Mouse (Mus musculus) kidney, embryonic 15.5 days (tissue): ENCODE results near the gene Rnf187. TPM values are rescaled to one million over a fixed set of nuclear protein-coding genes. Genes with fewer than 3 reads are reported as not detected.

ENCODE experiments used
- ATAC-seq: fragments of 200-750 bp; cut with Nextera tagmentation; replicated peaks from 2 replicates; pipeline ENCODE4 v1.8.0; 2017; ENCODE audit warnings: moderate TSS enrichment; ENCODE audit not compliant: low FRiP score
- H3K27ac ChIP-seq: fragments of 300-500 bp; sonication (generic); 2 replicates; pipeline ENCODE4 v1.5.1; 2015; ENCODE audit warnings: mild to moderate bottlenecking, inconsistent platforms
- H3K27me3 ChIP-seq: fragments of 300-500 bp; sonication (generic); 2 replicates; pipeline ENCODE4 v1.6.1; 2015; ENCODE audit warnings: inconsistent platforms
- H3K36me3 ChIP-seq: fragments of 300-500 bp; sonication (generic); 2 replicates; pipeline ENCODE4 v1.6.1; 2015; ENCODE audit warnings: inconsistent platforms
- H3K4me1 ChIP-seq: fragments of 300-500 bp; sonication (generic); 2 replicates; pipeline ENCODE4 v1.6.1; 2015; ENCODE audit warnings: inconsistent platforms
- H3K4me2 ChIP-seq: fragments of 300-500 bp; sonication (generic); 2 replicates; pipeline ENCODE4 v1.6.1; 2015; ENCODE audit warnings: moderate library complexity, mild to moderate bottlenecking, inconsistent platforms
- H3K4me3 ChIP-seq: fragments of 300-500 bp; sonication (generic); replicated peaks from 2 replicates; pipeline ENCODE4 v1.5.1; 2015; ENCODE audit warnings: mild to moderate bottlenecking, inconsistent platforms
- H3K9ac ChIP-seq: fragments of 300-500 bp; sonication (generic); 2 replicates; pipeline ENCODE4 v1.6.1; 2015; ENCODE audit warnings: mild to moderate bottlenecking, inconsistent platforms
- H3K9me3 ChIP-seq: fragments of 300-500 bp; sonication (generic); replicated peaks from 2 replicates; pipeline ENCODE4 v1.6.1; 2016; ENCODE audit warnings: inconsistent platforms
- WGBS: fragments of 180-500 bp; shearing (Covaris S2); methylation state at CpG from one replicate; pipeline ENCODE4 v1.1.7; 2015; ENCODE audit warnings: mixed read lengths; 5-methylcytosine and 5-hydroxymethylcytosine counted together
- polyA plus RNA-seq: library from polyadenylated mRNA; unstranded; fragments of >200 nt; fragmentation: Nextera tagmentation; extraction: Ambion mirVana; gene quantifications from 2 replicates; pipeline ENCODE4 v1.2.1, GENCODE M21; 2015

Gene Rnf187
- polyA plus RNA-seq, 1 experiment from 2014 or later: 247 TPM

DNA sequence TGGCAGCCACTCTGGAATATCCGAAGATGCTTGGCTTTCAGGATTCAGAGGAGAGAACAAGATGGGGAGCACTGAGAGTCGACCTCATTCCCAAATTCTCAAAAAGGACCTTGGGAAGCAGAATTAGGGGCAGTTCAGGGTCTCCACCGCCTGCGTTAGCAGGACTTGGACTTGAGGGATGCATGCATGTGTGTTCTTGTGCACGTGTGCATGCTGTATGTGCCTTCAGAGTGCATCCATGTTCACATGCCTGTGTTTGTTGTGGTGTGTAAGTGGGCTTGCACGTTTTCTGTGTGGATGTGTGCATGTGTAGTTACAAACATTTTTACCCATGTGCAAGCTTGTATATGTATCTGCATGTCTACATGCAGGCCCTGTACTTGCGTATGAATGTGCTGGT lies 25.5 kb upstream of the Rnf187 start:
- no peak overlapping the region for H3K27ac ChIP-seq
- no peak overlapping the region for H3K4me3 ChIP-seq
- H3K4me1 ChIP-seq: peaks cover 46% of the 10 kb centered on the region
- peaks cover 26% of the 10 kb centered on the region; the same call in 1 of the 2 replicates for H3K27me3 ChIP-seq
- no peak for ATAC-seq
- peaks cover 4% of the 10 kb centered on the region; the same call in 1 of the 2 replicates for H3K9me3 ChIP-seq
- WGBS: 91% methylated on average over 7 of the region's 7 CpGs
- H3K36me3 ChIP-seq: peaks cover 6% of the 10 kb centered on the region; the same call in 1 of the 2 replicates
- H3K9ac ChIP-seq: no peak overlapping the region
- H3K4me2 ChIP-seq: no peak overlapping the region

GRCm38 (mm10) chr11:58963543-58963942 lies 24.8 kb upstream of the Rnf187 start:
- Histone ChIP-seq H3K4me1 (peaks cover 40% of the 10 kb centered on the region), H3K36me3 (peaks cover 5% of the 10 kb centered on the region; the same call in 1 of the 2 replicates), H3K27ac (no peak overlapping the region), H3K4me3 (no peak overlapping the region), H3K4me2 (no peak overlapping the region), H3K27me3 (peaks cover 26% of the 10 kb centered on the region; the same call in 1 of the 2 replicates), H3K9me3 (peaks cover 4% of the 10 kb centered on the region; the same call in 1 of the 2 replicates), H3K9ac (no peak overlapping the region)
- WGBS: 39% methylated on average over 17 of the region's 17 CpGs
- no peak for ATAC-seq

DNA sequence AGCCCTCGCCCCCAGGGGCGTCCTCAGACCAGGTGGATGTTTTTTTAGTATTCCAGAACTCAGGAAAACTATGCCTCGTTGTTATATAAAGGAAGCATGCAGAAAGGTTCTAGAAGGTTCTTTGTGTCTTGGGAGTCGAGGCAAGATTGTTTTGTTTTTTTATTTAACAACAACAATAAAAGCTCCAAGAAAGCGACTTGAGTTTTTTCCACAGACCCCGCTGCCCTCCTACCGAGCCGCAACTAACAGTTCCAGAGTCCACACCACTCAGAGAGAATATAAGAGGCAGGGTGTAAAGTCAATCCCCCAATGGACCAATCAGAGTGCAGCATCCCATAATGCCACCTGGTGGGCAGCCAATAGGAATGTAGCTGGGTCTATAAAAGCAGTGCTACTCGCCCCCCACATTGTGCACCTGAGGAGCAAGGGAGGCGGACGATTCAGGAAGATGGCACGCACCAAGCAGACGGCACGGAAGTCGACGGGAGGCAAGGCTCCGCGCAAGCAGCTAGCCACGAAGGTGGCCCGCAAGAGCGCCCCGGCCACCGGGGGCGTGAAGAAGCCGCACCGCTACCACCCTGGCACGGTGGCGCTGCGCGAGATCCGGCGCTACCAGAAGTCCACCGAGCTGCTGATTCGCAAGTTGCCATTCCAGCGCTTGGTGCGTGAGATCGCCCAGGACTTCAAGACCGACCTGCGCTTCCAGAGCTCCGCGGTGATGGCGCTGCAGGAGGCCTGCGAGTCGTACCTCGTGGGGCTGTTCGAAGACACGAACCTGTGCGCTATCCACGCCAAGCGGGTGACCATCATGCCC lies 22.9 kb upstream of the Rnf187 start:
- H3K4me2 ChIP-seq: no peak overlapping the region
- peaks cover 4% of the 10 kb centered on the region; the same call in 1 of the 2 replicates for H3K9me3 ChIP-seq
- peaks cover 20% of the 10 kb centered on the region for H3K36me3 ChIP-seq
- no peak overlapping the region for H3K4me3 ChIP-seq
- 66% methylated on average over 50 of the region's 50 CpGs for WGBS
- ATAC-seq: no peak
- peaks cover 49% of the 10 kb centered on the region for H3K4me1 ChIP-seq
- H3K27ac ChIP-seq: no peak overlapping the region
- H3K9ac ChIP-seq: no peak overlapping the region
- peaks cover 26% of the 10 kb centered on the region; the same call in 1 of the 2 replicates for H3K27me3 ChIP-seq

DNA sequence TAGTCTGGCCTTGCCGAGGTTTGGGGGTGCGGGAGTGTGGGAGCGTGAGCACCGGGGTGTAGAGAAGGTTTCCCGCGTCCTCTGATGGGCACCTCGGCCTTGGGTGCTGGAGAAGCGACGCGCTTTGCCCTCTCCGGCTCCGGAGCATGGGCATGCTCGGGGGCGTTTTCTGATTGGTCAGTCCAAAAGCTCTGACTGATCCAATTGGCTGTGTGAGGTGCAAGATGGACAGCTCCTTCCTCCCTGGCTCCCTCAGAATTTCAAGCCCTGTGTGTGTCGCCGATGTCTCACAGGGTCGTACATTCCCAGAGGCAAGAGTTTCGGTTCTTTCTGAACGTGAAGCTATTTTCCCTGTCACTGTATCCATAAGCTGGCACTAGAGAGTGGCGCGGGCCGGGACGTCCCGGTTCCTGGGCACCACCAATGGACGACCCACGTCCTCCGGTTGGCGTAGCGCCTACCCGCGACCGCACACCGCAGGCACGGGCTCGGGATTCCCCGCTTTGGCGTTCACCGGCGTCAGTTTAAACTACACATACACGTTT lies 21.3 kb upstream of the Rnf187 start:
- 6% methylated on average over 40 of the region's 40 CpGs for WGBS
- Histone ChIP-seq H3K9me3 (peaks cover 4% of the 10 kb centered on the region; the same call in 1 of the 2 replicates), H3K4me1 (peaks cover 42% of the 10 kb centered on the region), H3K4me3 (peak overlapping the region; percentile 53), H3K27ac (peak overlapping the region; percentile 70), H3K9ac (peak overlapping the region; percentile 46; the same call in 1 of the 2 replicates), H3K27me3 (peaks cover 26% of the 10 kb centered on the region; the same call in 1 of the 2 replicates), H3K4me2 (peak overlapping the region; percentile 91), H3K36me3 (peaks cover 20% of the 10 kb centered on the region)
- ATAC-seq: peak; percentile 87

GRCm38 (mm10) chr11:58959186-58959825 lies 20.6 kb upstream of the Rnf187 start:
- 32% methylated on average over 15 of the region's 15 CpGs for WGBS
- Histone ChIP-seq H3K4me2 (peak overlapping the region; percentile 91), H3K27ac (peak overlapping the region; percentile 70), H3K27me3 (peaks cover 26% of the 10 kb centered on the region; the same call in 1 of the 2 replicates), H3K4me3 (peak overlapping the region; percentile 53), H3K9me3 (peaks cover 4% of the 10 kb centered on the region; the same call in 1 of the 2 replicates), H3K36me3 (peaks cover 20% of the 10 kb centered on the region), H3K4me1 (peaks cover 38% of the 10 kb centered on the region), H3K9ac (peak overlapping the region; percentile 46; the same call in 1 of the 2 replicates)
- ATAC-seq: no peak

- Histone ChIP-seq H3K9ac (no peak overlapping the region), H3K4me1 (peaks cover 39% of the 10 kb centered on the region), H3K27me3 (peaks cover 22% of the 10 kb centered on the region; the same call in 1 of the 2 replicates), H3K4me2 (peak overlapping the region; percentile 5; the same call in 1 of the 2 replicates), H3K27ac (no peak overlapping the region), H3K36me3 (peaks cover 20% of the 10 kb centered on the region), H3K9me3 (peaks cover 4% of the 10 kb centered on the region; the same call in 1 of the 2 replicates), H3K4me3 (no peak overlapping the region)
- 85% methylated on average over 6 of the region's 6 CpGs for WGBS
- no peak for ATAC-seq
These were observed 19.8 kb upstream of the Rnf187 start for GRCm38 (mm10) chr11:58958536-58958935.

GRCm38 (mm10) chr11:58957226-58957914 lies 18.7 kb upstream of the Rnf187 start:
- Histone ChIP-seq H3K4me3 (peak overlapping the region; percentile 66), H3K9ac (peak overlapping the region; percentile 77), H3K27me3 (peaks cover 13% of the 10 kb centered on the region; the same call in 1 of the 2 replicates)

DNA sequence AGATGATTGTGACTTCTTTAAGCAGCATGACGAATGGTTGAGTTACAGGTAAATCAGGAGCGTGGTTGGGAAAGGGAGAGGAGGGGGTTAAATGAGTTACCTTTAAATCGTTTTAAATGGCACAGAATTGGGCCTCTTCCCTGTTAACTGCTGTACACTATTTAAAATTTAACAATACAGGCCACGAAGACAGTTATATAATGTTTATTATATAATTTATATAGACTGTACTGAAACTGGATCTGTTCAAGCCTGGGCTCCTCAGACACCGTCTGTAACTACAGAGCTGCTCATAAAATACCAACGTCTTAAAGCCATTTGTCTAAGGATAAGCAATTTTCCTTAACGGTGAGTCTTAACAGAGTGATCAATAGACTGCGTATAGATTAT lies 17.1 kb upstream of the Rnf187 start:
- no peak for ATAC-seq
- WGBS: 23% methylated on average over 8 of the region's 8 CpGs
- peak overlapping the region; percentile 100 for H3K27ac ChIP-seq
- H3K36me3 ChIP-seq: peaks cover 20% of the 10 kb centered on the region
- H3K9ac ChIP-seq: peak overlapping the region; percentile 77
- peak overlapping the region; percentile 91 for H3K4me2 ChIP-seq
- no peaks in the 10 kb centered on the region; the same call in 1 of the 2 replicates for H3K27me3 ChIP-seq
- peaks cover 42% of the 10 kb centered on the region for H3K4me1 ChIP-seq
- peak overlapping the region; percentile 66 for H3K4me3 ChIP-seq
- no peaks in the 10 kb centered on the region for H3K9me3 ChIP-seq

More at GRCm38 (mm10) chr11:58957226-58957914, 18.7 kb upstream of the Rnf187 start:
- Histone ChIP-seq H3K4me1 (peaks cover 42% of the 10 kb centered on the region), H3K27ac (no peak overlapping the region), H3K4me2 (peak overlapping the region; percentile 91), H3K36me3 (peaks cover 20% of the 10 kb centered on the region), H3K9me3 (peaks cover 4% of the 10 kb centered on the region; the same call in 1 of the 2 replicates)
- WGBS: 77% methylated on average over 5 of the region's 5 CpGs
- no peak for ATAC-seq

- Histone ChIP-seq H3K27ac (peak overlapping the region; percentile 100), H3K9ac (peak overlapping the region; percentile 77), H3K4me2 (peak overlapping the region; percentile 91), H3K4me1 (peaks cover 42% of the 10 kb centered on the region), H3K4me3 (peak overlapping the region; percentile 66), H3K36me3 (peaks cover 20% of the 10 kb centered on the region), H3K9me3 (no peaks in the 10 kb centered on the region), H3K27me3 (no peaks in the 10 kb centered on the region; the same call in 1 of the 2 replicates)
- peak; percentile 42 for ATAC-seq
- WGBS: under 1% methylated on average over 20 of the region's 20 CpGs
These were observed 16.6 kb upstream of the Rnf187 start for GRCm38 (mm10) chr11:58955143-58955867.

- Histone ChIP-seq H3K4me1 (peaks cover 39% of the 10 kb centered on the region), H3K9me3 (no peaks in the 10 kb centered on the region), H3K4me3 (peak within 1 kb of the TSS; percentile 66), H3K27ac (peak within 1 kb of the TSS; percentile 100), H3K9ac (peak within 1 kb of the TSS; percentile 77), H3K4me2 (peak within 1 kb of the TSS; percentile 91), H3K27me3 (no peaks in the 10 kb centered on the region; the same call in 1 of the 2 replicates), H3K36me3 (peaks cover 20% of the 10 kb centered on the region)
- peak; percentile 93 for ATAC-seq
- WGBS: under 1% methylated on average over 49 of the region's 49 CpGs
These were observed 15.9 kb upstream of the Rnf187 start, which contains the start of the genes Hist3h2a and Trim17 for GRCm38 (mm10) chr11:58954420-58955142. Hist3h2a (plus strand) TSS chr11:58954685. Trim17 (plus strand) TSS chr11:58954685.
